Mouse (Mus musculus): ENCODE results near the gene Col4a6. TPM values are rescaled to one million over a fixed set of nuclear protein-coding genes. Genes with fewer than 3 reads are reported as not detected.

Gene Col4a6
- total RNA-seq, 2 experiments from 2014 or later, result 0.18 to 0.21 TPM

DNA sequence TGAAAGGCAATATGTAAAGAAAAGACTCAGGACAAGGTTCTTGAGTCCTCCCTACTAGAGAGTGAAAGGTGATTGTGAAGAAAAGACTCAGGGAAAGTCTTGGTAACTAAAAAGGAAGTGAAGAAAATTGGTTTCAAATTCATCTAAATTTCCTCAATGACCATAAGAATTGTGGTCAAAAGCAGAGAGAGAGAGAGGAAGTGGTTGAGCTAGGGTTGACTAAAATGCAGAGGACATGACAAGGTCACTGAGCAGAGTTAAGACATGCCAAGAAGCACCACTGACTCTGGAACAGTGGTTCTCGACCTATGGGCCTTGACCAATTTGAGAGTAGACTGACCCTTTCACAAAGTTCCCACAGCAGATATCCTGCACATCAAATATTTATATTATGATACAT lies 224.2 kb downstream of the Col4a6 start:
- DNase-seq, result no peak

DNA sequence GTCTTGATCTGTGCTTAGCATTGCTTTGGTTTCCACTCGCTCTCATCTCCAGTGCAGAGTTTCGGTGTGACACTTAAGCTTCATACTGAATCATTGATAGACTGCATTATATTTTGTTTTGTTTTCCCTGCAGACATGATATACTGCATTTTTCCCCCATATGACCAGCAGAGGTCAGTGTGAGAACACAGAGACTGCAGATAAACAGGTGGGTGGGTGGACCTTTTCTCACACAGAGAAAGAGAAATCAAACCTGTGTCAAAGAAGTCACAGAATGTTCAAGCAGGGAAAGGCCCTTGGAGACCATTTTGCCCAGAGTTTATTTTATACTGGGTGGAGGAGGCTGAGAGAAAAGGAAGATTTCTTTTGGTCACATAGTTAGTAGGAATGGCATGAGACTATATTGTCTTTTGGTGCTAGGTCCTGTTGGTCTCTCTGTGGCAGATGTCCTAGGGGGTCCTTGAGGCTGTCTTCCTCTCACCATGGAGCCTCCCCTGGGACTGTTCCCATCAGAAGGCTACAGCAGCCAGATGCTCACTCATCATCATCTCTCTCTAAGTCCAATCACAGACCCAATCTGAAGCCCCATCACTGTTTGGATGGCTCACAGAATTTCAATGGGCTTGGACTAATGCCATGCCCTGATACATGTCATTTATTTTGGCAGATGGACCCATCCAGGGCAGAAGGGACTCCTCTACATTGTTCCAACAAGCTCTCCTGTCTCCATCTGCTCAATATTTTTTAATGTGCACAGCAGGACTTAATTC lies 237.1 kb downstream of the Col4a6 start:
- DNase-seq, result no peak

- no peak for DNase-seq
These were observed 245.7 kb downstream of the Col4a6 start for GRCm38 (mm10) chrX:141228169-141228568.

- peak; percentile 6 for DNase-seq
These were observed 261.1 kb downstream of the Col4a6 start for GRCm38 (mm10) chrX:141212802-141213201.

GRCm38 (mm10) chrX:141198993-141199392 lies 274.9 kb downstream of the Col4a6 start:
- no peak for DNase-seq

GRCm38 (mm10) chrX:141195036-141195435 lies 278.8 kb downstream of the Col4a6 start:
- DNase-seq, result no peak

GRCm38 (mm10) chrX:141175353-141175752 lies 298.5 kb downstream of the Col4a6 start:
- DNase-seq, result peak; percentile 5

DNA sequence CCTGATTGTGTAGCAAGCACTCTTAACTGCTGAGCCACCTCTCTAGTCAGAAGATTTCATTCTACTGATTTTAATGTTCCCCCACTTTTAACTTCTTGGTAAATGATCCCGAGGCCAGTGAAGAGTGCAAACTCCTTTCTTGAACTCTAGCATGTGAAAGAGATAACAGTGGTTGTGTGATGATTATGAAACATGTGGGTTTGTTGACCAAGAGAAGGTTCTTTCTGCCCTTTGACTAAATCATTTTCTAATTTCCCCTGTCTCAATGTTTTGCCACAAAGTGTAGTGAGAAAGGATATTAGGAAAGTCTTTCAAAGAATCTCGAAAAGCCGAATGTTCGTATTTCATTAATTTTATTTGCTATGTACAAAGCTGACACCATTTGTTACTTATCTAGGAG lies 308.8 kb downstream of the Col4a6 start:
- DNase-seq, result no peak

- no peak for DNase-seq
These were observed 313.5 kb downstream of the Col4a6 start for GRCm38 (mm10) chrX:141160371-141160770.

GRCm38 (mm10) chrX:141158160-141158559 lies 315.7 kb downstream of the Col4a6 start:
- DNase-seq, result no peak

- no peak for DNase-seq
These were observed 316.2 kb downstream of the Col4a6 start for GRCm38 (mm10) chrX:141157626-141158025.

DNA sequence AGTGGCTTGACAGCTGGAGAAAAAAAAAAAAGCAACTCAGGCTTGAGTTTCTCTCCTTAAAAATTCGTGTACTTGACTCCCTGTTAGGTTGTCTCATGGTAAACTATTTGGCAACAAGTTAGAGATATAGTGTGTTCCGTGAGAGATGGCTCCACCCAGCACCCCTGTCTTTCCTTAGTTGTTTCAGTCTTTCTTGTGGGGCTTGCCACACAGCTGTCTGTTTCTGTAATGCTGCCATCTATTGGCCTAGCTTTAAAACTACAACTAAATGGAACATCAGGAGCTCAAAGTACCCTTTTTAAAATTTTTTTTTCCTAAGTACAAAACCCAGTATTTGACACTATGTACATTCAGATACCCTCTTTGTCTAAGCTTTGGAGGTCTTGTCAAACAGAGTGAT lies 317.2 kb downstream of the Col4a6 start:
- DNase-seq, result no peak

DNA sequence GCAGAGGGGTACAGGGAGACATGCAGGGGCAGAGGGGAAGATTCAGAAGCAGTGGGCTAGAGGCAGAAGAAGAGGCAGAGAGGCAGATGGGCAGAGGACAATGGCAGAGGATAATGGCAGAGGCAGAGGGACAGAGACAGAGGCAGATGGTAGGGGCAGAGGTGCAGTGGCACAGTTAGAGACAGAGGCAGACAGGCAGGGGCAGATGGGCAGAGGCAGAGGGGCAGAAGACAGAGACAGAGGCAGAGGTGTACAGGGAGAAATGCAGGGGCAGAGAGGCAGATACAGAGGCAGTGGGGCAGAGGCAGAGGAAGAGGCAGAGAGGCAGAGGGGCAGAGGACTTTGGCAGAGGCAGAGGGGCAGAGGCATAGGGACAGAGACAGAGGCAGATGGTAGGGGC lies 322.7 kb downstream of the Col4a6 start:
- DNase-seq, result no peak

DNA sequence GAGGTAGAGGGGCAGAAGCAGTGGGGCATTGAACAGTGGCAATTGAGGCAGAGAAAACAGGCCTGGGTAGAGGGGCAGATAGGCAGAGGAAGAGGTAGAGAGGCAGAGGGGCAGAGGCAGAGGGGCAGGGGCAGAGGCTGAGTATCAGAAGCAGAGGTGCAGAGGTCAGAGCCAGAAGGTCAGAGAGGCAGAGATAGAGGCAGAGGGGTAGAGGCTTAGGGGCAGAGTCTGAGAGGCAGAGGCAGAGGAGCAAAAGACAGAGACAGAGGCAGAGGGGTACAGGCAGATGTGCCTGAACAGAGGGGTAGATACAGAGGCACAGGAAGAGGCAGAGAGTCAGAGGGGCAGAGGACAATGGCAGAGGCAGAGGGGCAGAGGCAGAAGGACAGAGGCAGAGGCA lies 323.6 kb downstream of the Col4a6 start:
- DNase-seq, result no peak

GRCm38 (mm10) chrX:141149705-141150104 lies 324.2 kb downstream of the Col4a6 start:
- no peak for DNase-seq

Other genes starting within 250 kb of the Col4a6 start
- gene Col4a5, start 1.3 kb upstream of the Col4a6 start, total RNA-seq (2021), result 1 to 10 TPM; 4.3 to 5.9 TPM

All from gastrocnemius, postnatal 10 days (tissue).